Mouse (Mus musculus) bone marrow macrophage, adult 2 months (primary cell): ENCODE measurements around the gene Slc35f1.

Source experiments
- CTCF ChIP-seq: IDR thresholded peaks from 2 replicates; pipeline ENCODE4 v1.5.1; 2012; ENCODE audit warnings: low read depth, mild to moderate bottlenecking, low read length, moderate library complexity
- POLR2A ChIP-seq: IDR thresholded peaks from 2 replicates; pipeline ENCODE4 v1.6.1; 2012; ENCODE audit warnings: mild to moderate bottlenecking, low read depth, low read length, borderline replicate concordance

GRCm38 (mm10) chr10:52918715-52919114, 228.4 kb downstream of the Slc35f1 start:
- TF ChIP-seq CTCF = no peak
- TF ChIP-seq POLR2A = no peak
